Mouse (Mus musculus) heart, adult 2 months (tissue): Measurements from ENCODE around the gene Echdc3. TPM values are rescaled to one million over a fixed set of nuclear protein-coding genes. Genes with fewer than 3 reads are reported as not detected.

Experiments used
- DNase-seq, 2 experiments: peaks; one replicate each; pipeline ENCODE4 v3.0.0; 2021
- H3K27ac ChIP-seq: fragments of 200-600 bp; 2 replicates; pipeline ENCODE4 v1.8.1; 2022
- H3K27me3 ChIP-seq: fragments of 200-500 bp; 2 replicates; pipeline ENCODE4 v1.6.1; 2012; ENCODE audit warnings: mild to moderate bottlenecking, low read length, inconsistent platforms, mixed read lengths; ENCODE audit not compliant: control insufficient read depth, insufficient read depth
- H3K36me3 ChIP-seq: fragments of 200-500 bp; 2 replicates; pipeline ENCODE4 v1.6.1; 2012; ENCODE audit warnings: low read length, inconsistent platforms; ENCODE audit not compliant: control insufficient read depth, insufficient read depth
- H3K4me1 ChIP-seq: fragments of 200-500 bp; 2 replicates; pipeline ENCODE4 v1.6.1; 2011; ENCODE audit warnings: low read length; ENCODE audit not compliant: control insufficient read depth, insufficient read depth
- H3K4me3 ChIP-seq: fragments of 200-600 bp; 2 replicates; pipeline ENCODE4 v1.8.1; 2022
- H3K79me2 ChIP-seq: fragments of 200-500 bp; replicated peaks from 2 replicates; pipeline ENCODE4 v1.6.1; 2012; ENCODE audit warnings: mild to moderate bottlenecking, inconsistent platforms, low read length, moderate library complexity, mixed read lengths; ENCODE audit not compliant: control insufficient read depth, insufficient read depth
- H3K9ac ChIP-seq: fragments of 200-500 bp; 2 replicates; pipeline ENCODE4 v1.6.1; 2012; ENCODE audit warnings: low read depth, mild to moderate bottlenecking, control low read depth, inconsistent platforms, low read length, mixed read lengths
- CTCF ChIP-seq: fragments of 200-600 bp; IDR thresholded peaks from 2 replicates; pipeline ENCODE4 v1.8.1; 2022; ENCODE audit warnings: antibody characterized with exemption, mild to moderate bottlenecking, moderate library complexity
- EP300 ChIP-seq: fragments of 200-500 bp; IDR thresholded peaks from 2 replicates; pipeline ENCODE4 v1.6.1; 2011; ENCODE audit warnings: low read depth, low read length, control low read depth; ENCODE audit not compliant: insufficient read depth
- POLR2A ChIP-seq: fragments of 200-500 bp; IDR thresholded peaks from 2 replicates; pipeline ENCODE4 v1.6.1; 2011; ENCODE audit warnings: mild to moderate bottlenecking, low read depth, low read length, control low read depth; ENCODE audit not compliant: insufficient read depth
- WGBS: fragments of 180-500 bp; shearing (Covaris S2); methylation state at CpG from one replicate; pipeline ENCODE4 v1.1.7; 2018; 5-methylcytosine and 5-hydroxymethylcytosine counted together
- intact Hi-C: fragments of 180-260 bp; cut with DNase I; formaldehyde crosslinking; loops from one replicate; pipeline ENCODE4 v1.15.1; 2025
- polyA plus RNA-seq: library from polyadenylated mRNA; depleted of rRNA; stranded (reverse); fragments of >200 nt; gene quantifications from 2 replicates; pipeline ENCODE4 v1.2.3, GENCODE M21; 2012
- total RNA-seq, 2 experiments: library from RNA; stranded (reverse); gene quantifications; 2 replicates each; pipeline ENCODE4 v1.2.3; 2021

Gene Echdc3
- total and polyA plus RNA-seq, 3 experiments, result 24.0 to 30.6 (median 27.1) TPM

- no peaks in the 10 kb centered on the region for H3K79me2 ChIP-seq
- no peak for DNase-seq
- H3K9ac ChIP-seq, result no peak overlapping the region
- no peak overlapping the region for H3K27ac ChIP-seq
- intact Hi-C loops, result no loop called here
- no peaks in the 10 kb centered on the region for H3K36me3 ChIP-seq
- no peak overlapping the region for H3K4me3 ChIP-seq
- WGBS, result 94% methylated on average over 6 of the region's 6 CpGs
- H3K4me1 ChIP-seq, result peaks cover 2% of the 10 kb centered on the region
- no peak for TF ChIP-seq POLR2A
- no peak for TF ChIP-seq EP300
- no peak for TF ChIP-seq CTCF
- H3K27me3 ChIP-seq, result no peaks in the 10 kb centered on the region
These were observed 2.0 kb downstream of the Echdc3 start for GRCm38 (mm10) chr2:6210840-6211239.

DNA sequence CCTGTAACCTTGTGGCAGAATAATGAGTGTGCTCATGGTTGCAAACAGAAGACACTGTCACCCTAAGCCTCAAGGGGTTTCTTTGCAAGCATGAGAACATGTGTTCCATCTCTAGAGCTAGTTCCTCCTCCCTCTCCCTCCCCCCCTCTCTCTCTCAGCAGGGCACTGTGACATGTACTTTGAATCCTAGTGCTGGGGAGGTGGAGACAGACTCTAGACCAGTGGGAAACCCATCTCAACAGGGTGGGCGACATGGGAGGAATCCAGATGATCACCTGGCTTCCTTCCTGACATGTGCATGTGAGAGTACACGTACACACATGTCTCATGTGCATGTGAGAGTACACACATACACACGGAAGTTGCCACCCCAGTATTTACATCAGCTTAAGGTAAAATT lies 3.1 kb downstream of the Echdc3 start:
- Histone ChIP-seq H3K4me3 (no peak overlapping the region), H3K36me3 (no peaks in the 10 kb centered on the region), H3K79me2 (no peaks in the 10 kb centered on the region), H3K4me1 (peaks cover 2% of the 10 kb centered on the region), H3K9ac (no peak overlapping the region), H3K27ac (no peak overlapping the region), H3K27me3 (no peaks in the 10 kb centered on the region)
- intact Hi-C loops, result no loop called here
- no peak for DNase-seq
- TF ChIP-seq EP300, result no peak
- no peak for TF ChIP-seq POLR2A
- no peak for TF ChIP-seq CTCF
- 86% methylated on average over 3 of the region's 3 CpGs for WGBS

- intact Hi-C loops, result no loop called here
- Histone ChIP-seq H3K4me3 (no peak overlapping the region), H3K4me1 (peaks cover 2% of the 10 kb centered on the region), H3K27me3 (no peaks in the 10 kb centered on the region), H3K79me2 (no peaks in the 10 kb centered on the region), H3K36me3 (no peaks in the 10 kb centered on the region), H3K27ac (no peak overlapping the region), H3K9ac (no peak overlapping the region)
- 48% methylated on average over 11 of the region's 11 CpGs for WGBS
- DNase-seq, result no peak
- no peak for TF ChIP-seq CTCF
- no peak for TF ChIP-seq POLR2A
- no peak for TF ChIP-seq EP300
These were observed 3.7 kb downstream of the Echdc3 start for GRCm38 (mm10) chr2:6209116-6209515.

DNA sequence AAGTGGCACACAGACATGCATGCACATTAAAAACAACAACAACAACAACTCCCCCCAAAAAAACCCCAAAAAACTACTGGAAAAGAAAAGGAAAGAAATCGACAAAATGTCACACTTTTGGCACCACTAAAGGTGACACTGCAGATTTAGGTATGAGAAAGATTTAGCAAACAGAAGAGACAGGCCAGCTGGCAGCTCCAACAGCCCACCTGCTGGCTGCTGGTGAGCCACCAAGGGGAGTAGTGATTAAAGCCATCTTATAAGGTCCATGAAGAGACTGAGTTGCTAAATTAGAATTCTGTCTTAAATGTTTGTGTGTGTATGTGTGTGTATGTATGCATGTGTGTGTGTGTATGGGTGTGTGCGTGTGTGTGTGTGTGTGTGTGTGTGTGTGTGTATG lies 5.1 kb downstream of the Echdc3 start:
- 80% methylated on average over 2 of the region's 2 CpGs for WGBS
- intact Hi-C loops, result no loop called here
- no peaks in the 10 kb centered on the region for H3K36me3 ChIP-seq
- peaks cover 2% of the 10 kb centered on the region for H3K4me1 ChIP-seq
- no peak for TF ChIP-seq EP300
- TF ChIP-seq CTCF, result no peak
- no peak for TF ChIP-seq POLR2A
- H3K9ac ChIP-seq, result no peak overlapping the region
- no peak for DNase-seq
- H3K4me3 ChIP-seq, result no peak overlapping the region
- no peaks in the 10 kb centered on the region for H3K27me3 ChIP-seq
- no peak overlapping the region for H3K27ac ChIP-seq
- no peaks in the 10 kb centered on the region for H3K79me2 ChIP-seq

- WGBS, result 73% methylated on average over 10 of the region's 10 CpGs
- Histone ChIP-seq H3K36me3 (no peaks in the 10 kb centered on the region), H3K79me2 (no peaks in the 10 kb centered on the region), H3K9ac (no peak overlapping the region), H3K27ac (no peak overlapping the region), H3K27me3 (no peaks in the 10 kb centered on the region), H3K4me1 (peaks cover 1% of the 10 kb centered on the region; the same call in 1 of the 2 replicates), H3K4me3 (no peak overlapping the region)
- DNase-seq, result no peak
- TF ChIP-seq POLR2A, result no peak
- no peak for TF ChIP-seq EP300
- TF ChIP-seq CTCF, result no peak
- intact Hi-C loops, result no loop called here
These were observed 16.4 kb downstream of the Echdc3 start for GRCm38 (mm10) chr2:6196363-6196973.

GRCm38 (mm10) chr2:6195468-6196239 lies 17.2 kb downstream of the Echdc3 start:
- DNase-seq, result no peak
- Histone ChIP-seq H3K27ac (no peak overlapping the region), H3K4me1 (peaks cover 1% of the 10 kb centered on the region; the same call in 1 of the 2 replicates), H3K4me3 (no peak overlapping the region), H3K79me2 (no peaks in the 10 kb centered on the region), H3K27me3 (no peaks in the 10 kb centered on the region), H3K9ac (no peak overlapping the region), H3K36me3 (no peaks in the 10 kb centered on the region)
- 84% methylated on average over 15 of the region's 15 CpGs for WGBS
- intact Hi-C loops, result no loop called here
- TF ChIP-seq CTCF, result no peak
- no peak for TF ChIP-seq EP300
